Mouse (Mus musculus): ENCODE data around the gene Lactbl1.
A peak's percentile ranks its signal among the peaks of the same experiment; 100 is the strongest.

The Lactbl1 gene

DNA sequence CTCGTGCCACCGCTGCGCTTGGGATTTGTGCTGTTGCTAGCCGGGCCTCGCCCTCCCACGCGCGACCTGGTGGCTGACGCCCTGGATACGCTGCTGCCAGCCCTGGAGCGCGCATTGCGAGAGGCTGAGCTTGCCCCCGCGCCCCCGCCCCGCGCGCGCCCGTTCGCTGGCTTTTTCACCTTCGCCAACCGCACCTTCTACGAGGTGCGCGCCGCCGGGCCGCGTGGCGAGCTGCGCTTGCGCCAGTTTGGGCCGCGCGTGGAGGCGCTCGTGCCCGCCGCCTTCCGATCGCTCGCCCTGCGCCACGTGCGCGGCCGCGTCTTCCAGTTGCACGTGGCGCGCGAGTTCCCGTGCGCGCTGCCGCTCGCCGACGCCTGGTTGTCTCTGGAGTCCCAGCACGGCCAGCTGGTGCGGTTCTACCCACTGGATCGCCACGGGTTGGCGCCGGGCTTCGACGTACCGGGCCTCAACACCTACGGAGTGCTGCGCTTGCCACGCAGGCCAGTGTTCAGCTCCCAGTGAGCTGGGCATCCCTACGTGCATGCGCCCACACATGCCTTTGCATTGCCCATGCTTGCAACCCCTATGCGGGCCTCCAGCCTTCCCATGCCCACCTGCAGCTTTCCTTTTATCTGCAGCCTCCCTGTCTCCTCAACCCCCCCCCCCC is 15.3 kb downstream of the Lactbl1 start:
- DNase-seq, result peak; percentile 80

DNA sequence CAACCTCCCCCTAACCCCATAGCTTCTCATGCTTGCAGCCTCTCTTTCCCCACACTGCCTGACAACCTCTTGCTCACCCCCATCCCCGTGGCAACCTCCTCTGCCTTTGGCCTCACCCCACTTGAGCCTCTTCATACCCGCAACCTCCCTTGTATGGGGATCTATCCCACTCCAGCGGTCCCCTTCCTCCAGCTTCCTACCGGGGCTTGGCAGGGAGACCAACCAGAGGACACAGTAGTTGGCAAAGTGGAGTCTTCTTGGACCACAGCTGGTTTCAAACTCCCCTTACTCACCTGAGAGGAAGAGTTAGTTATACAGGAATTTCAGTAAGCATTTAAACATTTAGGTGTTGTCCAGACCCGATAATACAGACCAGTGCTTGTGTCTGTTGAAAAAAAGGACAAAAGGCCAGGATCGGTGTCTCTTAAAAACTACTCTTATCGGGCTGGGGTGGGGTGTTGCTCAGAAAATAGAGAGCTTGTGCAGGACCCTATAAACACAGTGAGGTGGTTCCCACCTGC is 15.9 kb downstream of the Lactbl1 start:
- no peak for DNase-seq

DNA sequence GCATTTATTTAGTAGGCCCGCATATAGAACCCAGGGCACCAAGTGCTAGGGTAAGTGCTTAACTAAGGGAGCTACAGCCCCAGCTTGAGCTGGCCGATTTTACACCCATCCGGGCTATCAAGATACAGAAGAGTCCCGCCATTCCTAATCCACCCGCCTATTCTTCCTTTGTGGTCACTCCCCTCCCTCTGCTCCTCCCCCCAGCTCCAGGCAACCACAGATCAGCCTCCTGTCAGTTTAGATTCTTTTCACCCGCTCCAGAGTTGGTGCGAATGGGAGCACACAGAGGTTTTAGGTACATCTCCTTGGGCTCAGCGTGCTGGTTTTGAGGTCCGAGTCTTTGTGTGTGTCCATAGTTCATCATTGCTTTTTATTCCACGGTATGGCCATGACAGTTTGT is 16.5 kb downstream of the Lactbl1 start:
- no peak for DNase-seq

DNA sequence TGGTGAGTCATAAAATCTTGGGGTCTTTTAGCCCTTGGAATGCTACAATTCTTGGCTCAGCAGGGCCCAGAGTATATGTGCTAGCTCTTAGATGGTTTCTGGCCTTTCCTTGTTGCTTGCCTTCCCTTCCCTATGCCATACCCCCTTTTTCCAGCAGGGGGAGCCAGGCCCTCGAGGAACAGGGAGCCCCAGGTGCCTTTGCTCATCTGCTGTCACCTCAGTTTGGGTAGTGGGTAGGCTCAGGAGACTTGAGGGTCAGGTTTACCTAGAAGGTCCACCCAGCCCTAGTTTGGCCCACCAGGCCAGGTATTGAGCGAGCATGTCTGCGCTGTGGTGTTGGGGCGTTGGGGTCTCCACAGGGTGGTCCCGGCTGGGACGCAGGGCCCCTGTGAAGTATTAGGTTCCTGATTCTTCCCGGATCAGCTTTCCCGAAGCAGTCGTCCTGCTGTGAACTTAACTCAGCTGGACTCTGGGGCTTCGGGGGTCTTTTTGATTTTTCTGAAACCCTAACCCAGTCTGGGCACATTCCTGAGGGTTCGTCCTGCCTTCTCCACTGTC is 26.6 kb downstream of the Lactbl1 start:
- DNase-seq, result peak; percentile 93

DNA sequence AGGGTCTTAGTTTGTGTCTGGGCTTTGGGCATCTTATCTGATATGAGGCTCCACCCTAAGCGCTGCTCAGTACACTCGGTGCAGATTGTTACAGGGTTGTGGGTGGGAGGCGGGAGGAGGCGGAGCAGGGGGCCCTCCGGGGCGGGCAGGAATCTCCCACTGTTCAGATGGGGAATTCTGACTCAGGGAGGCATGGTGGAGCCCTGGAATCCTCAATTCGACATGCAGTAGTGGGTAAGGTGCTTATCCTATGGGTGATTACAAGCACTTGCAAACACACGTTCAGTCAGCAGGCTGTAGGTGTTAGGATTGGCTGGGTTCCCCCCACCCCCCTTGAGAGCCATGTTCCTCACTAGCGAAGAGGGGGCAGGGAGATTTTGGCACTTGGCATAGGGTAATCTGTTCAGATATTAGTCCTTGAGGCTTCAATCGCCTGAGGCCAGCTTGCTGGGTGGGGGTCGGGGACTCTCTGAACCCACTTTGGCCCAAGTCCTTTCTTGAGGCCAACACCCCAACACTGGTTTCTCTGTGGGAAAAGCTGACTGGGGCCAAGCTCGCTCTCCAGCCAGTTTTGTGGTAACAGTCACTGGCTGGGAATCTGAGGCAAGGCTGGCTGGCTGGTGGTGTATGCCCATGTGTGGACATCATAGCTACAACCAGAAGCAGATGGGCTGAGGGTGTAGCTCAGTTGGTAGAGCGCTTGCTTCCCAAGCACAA is 27.2 kb downstream of the Lactbl1 start:
- no peak for DNase-seq

DNA sequence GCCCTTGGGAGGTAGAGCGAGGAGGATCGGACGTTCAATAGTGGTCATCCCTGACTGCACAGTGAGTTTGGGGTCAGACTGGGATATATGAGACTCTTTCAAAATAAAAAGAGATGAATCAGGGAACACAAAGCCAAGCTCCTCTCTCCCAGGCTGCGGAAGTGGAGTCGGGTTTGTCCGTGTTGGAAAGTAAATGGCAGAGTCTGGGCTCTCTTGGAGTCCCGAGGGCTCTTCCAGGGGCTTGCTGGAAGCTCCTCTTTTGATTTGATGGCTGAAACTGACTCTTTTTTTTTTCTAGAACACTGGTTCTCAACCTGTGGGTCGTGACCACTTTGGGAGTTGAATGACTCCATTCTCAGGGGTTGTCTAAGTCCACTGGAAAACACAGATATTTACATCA is 27.8 kb downstream of the Lactbl1 start:
- DNase-seq, result no peak

DNA sequence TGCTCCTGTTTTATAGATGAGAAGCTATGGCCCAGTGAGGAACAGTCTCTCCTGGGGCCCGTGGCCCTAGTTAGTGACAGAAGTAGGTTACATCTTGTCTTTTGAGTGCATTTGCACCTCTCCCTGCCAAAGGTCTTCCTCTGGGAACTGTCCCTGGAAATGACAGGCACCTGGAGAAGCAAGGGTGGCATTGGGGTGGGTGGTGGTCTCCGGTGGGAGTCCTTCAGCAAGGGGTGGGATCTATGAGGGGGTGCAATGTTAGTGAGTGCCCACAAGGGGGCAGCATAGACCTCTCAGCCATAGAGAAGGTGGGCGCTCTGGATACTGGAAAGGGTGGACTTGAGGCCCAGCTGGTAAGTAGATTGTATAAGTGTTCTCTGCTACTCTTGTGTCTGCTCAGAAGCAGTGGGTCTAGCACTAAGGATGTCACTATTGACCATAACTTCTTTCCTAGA is 29.0 kb downstream of the Lactbl1 start:
- peak; percentile 72 for DNase-seq

DNA sequence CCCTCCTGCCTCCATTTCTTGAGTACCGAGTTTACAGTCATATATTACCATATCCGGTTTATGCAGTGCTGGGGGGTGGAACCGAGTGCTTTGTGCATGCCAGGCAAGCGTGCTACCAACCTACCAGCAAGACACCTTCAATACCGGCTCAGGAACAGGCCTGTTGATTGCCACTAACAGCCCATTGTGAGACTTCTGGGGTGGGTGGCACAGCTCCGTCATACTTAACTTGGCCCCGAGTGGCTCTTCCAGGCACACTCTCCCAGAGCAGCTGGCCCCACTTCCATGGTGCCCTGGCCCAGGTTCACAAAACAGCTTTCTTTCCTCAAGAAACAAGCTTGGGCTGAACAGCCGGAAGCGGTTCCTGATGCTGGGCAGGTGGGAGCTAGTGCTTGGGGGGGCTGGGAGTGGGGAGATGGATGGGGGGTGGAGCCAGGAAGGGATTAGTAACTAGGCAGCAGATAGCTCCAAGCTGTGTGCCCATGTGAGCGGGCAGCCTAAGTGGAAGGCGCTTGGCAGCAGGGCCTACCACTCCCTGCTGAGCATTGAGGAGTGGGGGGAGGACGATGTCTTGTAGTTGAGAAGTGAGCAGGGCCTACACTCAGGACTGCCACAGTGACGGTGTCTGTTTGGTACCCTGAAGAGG is 29.6 kb downstream of the Lactbl1 start:
- DNase-seq, result no peak

DNA sequence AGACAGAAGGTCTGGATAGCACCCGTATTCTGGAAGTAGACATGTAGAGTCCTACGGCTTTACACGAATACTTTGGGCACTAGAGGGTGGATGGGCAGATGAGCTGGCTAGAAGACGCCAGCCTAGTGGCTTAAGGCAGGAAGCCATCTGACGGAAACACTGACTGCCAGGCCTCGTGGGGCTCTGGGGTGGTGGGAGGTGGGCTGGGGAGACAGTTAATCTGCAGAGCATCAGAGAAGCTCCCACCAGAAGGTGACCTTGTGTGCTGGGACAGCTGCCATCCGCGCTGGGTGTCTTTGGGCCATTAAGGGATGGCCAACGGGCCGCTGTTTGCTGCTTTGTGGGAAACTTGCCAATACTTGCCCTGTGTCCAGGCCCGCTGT is 30.1 kb downstream of the Lactbl1 start:
- no peak for DNase-seq

DNA sequence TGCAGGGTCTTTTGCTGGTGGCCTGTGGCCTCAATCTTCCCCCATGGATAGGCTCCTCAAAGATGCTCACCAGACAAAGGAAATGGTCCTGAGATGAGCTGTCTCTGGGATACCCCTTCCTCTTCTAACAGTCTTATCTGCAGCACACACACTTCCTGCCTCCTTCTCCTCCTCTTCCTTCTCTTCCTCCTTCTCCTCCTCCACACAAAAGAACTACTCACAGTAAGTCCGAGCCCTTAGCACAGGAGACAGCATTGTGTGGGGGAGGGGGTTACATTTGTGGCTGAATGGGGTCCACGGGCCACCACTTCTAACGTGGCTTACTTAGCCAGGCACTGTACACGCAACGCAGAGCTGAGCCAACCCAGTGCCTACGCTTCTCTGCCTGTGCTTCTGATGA is 30.6 kb downstream of the Lactbl1 start:
- no peak for DNase-seq

DNA sequence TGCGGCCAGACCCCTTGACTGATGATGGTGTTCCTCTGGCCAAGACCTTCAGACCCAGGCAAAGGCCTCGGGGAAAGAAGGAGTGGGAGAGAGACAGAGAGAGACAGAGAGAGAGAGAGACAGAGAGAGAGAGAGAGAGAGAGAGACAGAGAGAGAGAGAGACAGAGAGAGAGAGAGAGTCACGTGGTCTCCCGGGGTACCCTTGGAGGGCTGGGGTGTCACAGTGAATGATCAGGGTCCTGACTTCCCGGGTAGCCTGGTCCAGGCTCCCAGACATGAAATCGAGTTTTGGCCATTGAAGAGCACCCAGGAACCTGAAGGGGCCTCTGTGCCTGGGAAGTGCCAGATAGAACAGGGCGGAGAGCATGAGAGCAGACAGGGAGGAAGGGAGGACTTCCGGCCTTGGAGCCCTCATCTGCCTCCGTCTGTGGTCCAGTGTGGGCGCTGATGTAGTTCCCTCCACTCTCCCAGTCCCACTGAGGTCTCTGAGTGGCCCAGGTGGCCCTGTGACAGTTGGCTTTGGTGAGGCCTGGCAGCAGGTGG is 31.3 kb downstream of the Lactbl1 start:
- DNase-seq, result no peak

DNA sequence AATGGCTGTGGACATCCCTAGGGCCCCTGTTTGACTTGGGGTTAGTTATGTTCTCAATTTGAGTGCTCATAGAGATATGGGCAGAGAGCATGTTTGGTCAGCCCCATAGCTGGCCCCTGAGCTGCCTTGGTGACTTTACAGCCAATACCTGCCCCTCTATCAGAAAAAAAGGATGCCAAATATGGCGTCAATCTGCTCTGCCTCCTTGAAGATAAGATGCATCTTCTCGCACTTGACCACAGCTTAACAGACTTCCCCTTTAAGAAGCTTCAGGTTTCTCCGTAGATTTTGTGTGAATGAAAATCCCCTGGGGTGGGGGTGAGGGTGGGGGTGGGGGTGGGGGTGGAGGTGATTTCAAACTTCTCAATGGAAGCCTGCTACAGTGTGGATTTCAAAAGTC is 35.5 kb downstream of the Lactbl1 start:
- no peak for DNase-seq

DNA sequence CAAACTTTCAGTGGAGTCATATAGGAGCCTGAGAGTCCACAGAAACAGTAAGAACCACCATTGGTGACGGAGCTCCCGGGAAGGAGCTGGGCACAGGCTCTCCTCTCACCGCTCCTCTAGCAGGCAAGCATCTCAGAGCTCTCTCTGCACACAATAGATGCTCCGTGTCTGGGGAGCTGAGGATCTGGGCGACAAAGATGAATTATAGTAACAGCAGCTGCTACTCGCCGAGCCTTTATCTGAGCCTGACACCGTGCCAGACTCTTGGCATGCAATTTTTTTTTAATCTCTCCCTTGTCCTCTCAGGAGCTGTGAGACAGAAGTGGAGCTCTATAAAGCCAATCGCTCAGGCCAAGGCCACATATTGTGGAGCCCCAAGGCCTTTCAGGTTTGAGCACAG is 42.6 kb downstream of the Lactbl1 start:
- no peak for DNase-seq

DNA sequence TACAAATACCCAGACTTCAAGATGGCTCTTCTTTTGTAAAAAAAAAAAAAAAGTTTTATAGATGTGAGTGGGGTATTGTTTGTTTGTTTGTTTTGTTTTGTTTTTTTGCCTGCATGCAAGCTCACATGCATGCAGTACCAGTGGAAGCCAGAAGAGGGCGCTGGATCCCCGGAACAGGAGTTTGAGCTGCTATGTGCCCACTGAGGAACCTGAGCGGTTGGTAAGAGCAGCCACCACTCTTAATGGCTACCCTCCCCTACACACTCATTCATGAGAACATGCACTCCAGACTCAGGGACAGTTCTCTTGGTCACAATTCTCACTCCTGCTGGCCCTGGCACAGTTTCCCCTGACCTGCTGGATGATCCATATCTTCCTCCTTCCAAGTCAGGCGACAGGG is 43.6 kb downstream of the Lactbl1 start:
- DNase-seq, result peak; percentile 40

DNA sequence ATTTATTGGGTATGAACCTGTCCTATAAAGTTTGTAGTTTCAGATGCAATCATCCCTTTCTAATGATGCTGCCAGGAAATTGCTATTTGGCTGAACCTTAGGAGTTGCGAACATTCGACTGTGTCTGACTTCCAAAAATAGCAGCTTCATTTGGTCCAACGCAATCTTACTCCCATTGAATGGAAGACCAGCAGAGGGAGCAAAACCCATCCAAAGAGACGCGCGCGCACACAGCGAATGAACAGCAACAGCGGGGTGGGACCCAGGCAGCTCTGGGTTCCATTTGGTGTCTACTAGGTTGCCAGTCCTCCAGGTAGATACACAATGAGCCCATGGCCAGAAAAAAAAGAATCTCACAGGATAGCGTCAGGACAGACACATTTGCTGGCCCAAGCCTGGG is 45.3 kb downstream of the Lactbl1 start:
- no peak for DNase-seq

DNA sequence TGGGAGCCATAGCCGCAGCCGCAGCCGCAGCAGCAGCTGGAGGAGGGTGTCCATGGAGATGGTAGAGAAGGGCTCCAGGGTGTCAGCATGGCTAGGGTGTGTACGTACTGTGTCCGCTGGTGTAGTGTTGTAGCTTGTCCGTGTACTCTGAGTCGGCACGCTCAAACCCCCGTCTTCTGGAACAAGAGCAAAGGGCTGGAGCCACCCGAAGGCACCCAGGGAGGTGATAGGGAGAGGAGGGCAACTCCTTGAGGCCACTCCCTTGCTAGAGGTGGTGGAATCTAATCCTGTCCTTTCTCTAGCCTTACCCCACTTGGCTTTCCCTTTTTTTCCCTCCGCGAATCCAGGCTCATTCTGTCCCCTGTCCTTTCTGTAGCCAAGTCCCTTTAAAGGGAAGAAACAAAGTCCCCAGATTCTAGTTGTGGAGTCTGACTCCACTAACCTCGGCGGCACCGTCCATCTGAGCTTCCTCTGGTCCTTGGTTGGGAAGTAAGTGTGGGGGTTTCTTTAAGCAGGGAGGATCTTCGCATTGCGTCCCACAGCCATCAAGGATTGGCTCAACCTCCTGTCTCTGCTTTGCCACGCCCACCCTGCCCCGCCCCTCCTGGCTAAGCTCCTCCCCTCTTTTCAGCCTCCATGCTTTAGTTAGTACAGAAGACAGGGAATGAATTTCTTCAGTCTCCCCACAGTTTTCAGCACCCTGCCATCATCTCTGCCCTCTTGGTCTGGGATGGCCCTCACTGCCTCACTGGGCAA is 50.1 kb downstream of the Lactbl1 start:
- no peak for DNase-seq

DNA sequence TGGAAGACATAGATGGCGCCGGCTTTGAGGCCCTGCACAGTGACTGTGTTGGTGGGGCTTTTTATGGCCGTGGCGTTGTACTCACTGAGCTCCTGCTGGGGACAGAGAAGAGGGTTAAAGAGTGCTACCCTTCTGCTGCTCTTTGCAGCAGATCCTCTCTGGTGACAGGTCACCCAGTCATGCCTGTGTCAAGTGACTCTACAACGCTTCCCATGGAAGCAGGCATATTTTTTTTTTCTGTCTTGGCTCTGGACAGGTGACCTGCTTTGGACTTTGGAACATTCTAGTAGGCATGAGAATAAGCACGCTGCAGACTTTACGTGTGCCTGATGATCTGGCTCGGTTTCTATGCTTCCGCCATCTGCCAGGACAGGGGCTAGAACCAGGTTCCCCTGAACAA is 53.0 kb downstream of the Lactbl1 start:
- DNase-seq, result no peak

DNA sequence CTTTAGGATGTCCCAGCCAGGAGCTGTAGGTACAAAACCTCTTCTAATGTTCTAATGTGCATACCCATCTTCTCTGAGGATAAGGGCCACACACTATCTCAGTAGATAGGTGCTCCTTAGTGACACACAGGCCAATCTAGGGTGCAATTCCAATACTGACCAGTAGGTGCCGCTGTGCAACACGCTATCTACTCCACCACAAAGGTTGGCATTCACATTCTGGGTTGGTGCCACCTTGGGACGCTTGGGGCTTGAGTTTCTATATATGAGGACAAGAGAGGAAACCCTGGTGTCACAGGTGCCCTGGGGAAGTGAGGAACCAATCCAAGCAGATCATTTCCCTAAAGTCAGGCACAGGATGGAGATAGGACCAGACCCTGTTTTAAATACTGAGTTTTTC is 56.1 kb downstream of the Lactbl1 start:
- DNase-seq, result peak; percentile 90

DNA sequence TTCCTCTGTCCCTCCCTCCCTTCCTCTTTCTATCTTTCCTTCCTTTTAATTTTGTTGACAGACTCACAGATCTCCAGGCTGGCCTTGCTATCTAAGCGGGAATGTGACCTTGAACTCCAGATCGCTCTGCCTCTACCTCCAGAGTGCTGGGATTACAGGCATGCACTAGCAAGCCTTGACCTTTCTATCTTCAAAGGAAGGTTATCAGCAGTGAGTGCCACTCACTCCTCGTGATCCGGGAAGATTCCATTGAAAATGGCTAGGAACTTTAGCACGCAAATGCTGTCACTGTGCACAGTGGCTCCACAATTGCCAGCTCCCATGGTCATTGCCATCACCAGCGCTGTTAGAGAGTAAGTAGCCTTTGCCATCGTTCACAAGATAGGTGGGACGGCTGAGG is 56.8 kb downstream of the Lactbl1 start:
- DNase-seq, result no peak

DNA sequence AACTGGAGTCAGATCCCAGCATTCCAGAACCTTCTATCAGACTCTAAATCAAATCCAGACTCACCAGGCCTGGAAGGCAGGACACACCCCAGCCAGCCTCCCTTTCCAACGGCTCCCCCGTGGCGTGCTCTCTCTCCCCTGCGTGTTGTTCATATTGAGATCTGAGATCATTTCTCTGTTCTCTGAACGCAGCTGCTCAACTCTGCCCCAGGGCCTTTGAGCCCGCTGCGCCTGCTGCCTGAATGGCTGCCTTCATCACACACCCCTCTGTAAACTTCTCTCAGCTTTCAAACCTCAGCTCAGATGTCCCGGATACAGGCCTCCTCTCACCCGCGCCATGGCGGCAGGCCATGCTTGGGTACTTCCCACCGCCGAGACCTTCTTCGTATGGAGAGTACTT is 58.2 kb downstream of the Lactbl1 start:
- no peak for DNase-seq

DNA sequence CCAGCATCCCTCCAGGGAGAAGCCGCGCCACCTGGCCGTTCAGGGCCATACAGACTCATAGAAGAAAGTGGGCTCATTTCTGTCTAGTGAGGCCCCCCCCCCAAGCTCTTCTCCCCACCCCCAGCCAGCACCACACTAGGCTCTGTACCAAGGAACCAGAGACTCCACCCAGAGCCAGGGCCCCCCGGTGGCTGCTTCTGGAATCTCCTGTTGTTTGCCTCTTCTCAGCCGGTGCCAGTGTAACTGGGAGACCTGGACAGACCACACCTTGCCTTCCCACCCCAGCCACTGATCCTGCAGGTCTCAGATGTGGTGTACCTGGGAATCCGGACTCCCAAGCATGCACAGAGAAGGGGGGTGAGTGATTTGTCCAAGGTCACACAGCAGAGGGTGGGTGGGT is 62.1 kb downstream of the Lactbl1 start:
- DNase-seq, result peak; percentile 75

DNA sequence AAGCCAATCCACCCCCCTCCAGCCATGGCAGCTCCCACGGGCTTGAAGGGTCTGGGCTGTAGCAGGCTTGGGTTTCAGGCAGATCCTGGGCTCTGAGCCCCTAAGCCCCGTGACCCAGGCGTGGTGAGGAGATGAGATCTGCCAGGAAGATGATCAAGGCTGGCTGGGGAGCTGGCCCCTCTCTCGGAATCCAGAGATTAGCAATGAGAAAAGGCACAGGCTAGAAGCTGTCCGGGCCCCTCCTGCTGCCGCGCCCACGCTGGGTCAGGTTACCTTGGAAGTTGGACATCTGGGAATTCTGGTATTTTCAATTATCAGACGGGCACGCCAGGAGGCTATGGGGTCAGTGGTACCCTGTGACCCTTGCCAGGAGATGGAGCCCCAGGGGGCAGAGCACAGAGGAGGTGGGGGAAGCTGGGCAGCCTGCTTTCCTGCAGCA is 63.0 kb downstream of the Lactbl1 start:
- DNase-seq, result no peak

DNA sequence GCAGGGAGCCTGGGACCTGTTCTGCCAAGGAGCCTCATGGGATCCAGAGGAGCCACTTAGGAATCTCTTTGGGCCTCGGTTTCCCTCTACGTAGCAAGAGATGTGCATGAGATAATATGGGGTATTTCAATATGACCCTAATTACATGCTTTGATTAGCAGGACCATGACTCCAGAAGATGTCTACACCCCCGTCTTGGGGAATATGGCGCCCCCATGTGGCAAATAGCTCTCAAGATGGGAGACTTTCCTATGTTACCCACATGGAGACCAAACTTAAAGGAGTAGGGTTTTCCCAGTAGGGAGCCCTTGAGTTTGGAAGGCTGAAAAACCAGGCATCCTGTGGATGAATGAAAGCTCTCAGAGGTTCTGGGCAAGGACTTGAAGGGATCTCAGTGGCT is 65.7 kb downstream of the Lactbl1 start:
- DNase-seq, result peak; percentile 60
